Mouse (Mus musculus) embryonic facial prominence, embryonic 13.5 days (tissue): Measurements from ENCODE around the gene Gan. TPM values are rescaled to one million over a fixed set of nuclear protein-coding genes. Genes with fewer than 3 reads are reported as not detected.

Source experiments
- ATAC-seq: fragments of 200-750 bp; cut with Nextera tagmentation; 2 replicates; pipeline ENCODE4 v1.8.0; 2017; ENCODE audit warnings: low read depth; ENCODE audit not compliant: insufficient number of reproducible peaks, insufficient read depth, low FRiP score, low TSS enrichment
- H3K27ac ChIP-seq: fragments of 300-500 bp; sonication (generic); 2 replicates; pipeline ENCODE4 v1.5.1; 2015; ENCODE audit warnings: moderate library complexity, mild to moderate bottlenecking, inconsistent platforms
- H3K27me3 ChIP-seq: fragments of 300-500 bp; sonication (generic); 2 replicates; pipeline ENCODE4 v1.6.1; 2015; ENCODE audit warnings: mild to moderate bottlenecking, inconsistent platforms
- H3K36me3 ChIP-seq: fragments of 300-500 bp; sonication (generic); 2 replicates; pipeline ENCODE4 v1.6.1; 2015; ENCODE audit warnings: mild to moderate bottlenecking, inconsistent platforms
- H3K4me1 ChIP-seq: fragments of 300-500 bp; sonication (generic); 2 replicates; pipeline ENCODE4 v1.6.1; 2015; ENCODE audit warnings: inconsistent platforms
- H3K4me2 ChIP-seq: fragments of 300-500 bp; sonication (generic); 2 replicates; pipeline ENCODE4 v1.6.1; 2015; ENCODE audit warnings: moderate library complexity, mild to moderate bottlenecking, inconsistent platforms
- H3K4me3 ChIP-seq: fragments of 300-500 bp; sonication (generic); 2 replicates; pipeline ENCODE4 v1.5.1; 2015; ENCODE audit warnings: mild to moderate bottlenecking, inconsistent platforms
- H3K9ac ChIP-seq: fragments of 300-500 bp; sonication (generic); 2 replicates; pipeline ENCODE4 v1.6.1; 2015; ENCODE audit warnings: mild to moderate bottlenecking, inconsistent platforms
- H3K9me3 ChIP-seq: fragments of 300-500 bp; sonication (generic); 2 replicates; pipeline ENCODE4 v1.6.1; 2016; ENCODE audit warnings: inconsistent platforms
- WGBS: fragments of 180-500 bp; shearing (Covaris S2); methylation state at CpG from one replicate; pipeline ENCODE4 v1.1.7; 2015; ENCODE audit warnings: mixed read lengths; 5-methylcytosine and 5-hydroxymethylcytosine counted together
- polyA plus RNA-seq: library from polyadenylated mRNA; unstranded; fragments of >200 nt; fragmentation: Nextera tagmentation; extraction: Ambion mirVana; gene quantifications from 2 replicates; pipeline ENCODE4 v1.2.1, GENCODE M21; 2015

The Gan gene
- polyA plus RNA-seq, 1 experiment from 2014 or later = 3.0 TPM

GRCm38 (mm10) chr8:117257821-117258575 is 100.1 kb downstream of the Gan start:
- 2% methylated on average over 22 of the region's 22 CpGs for WGBS
- peak overlapping the region; percentile 88 for H3K4me2 ChIP-seq
- H3K4me1 ChIP-seq = peaks cover 48% of the 10 kb centered on the region
- peak overlapping the region; percentile 91 for H3K27ac ChIP-seq
- H3K27me3 ChIP-seq = no peaks in the 10 kb centered on the region
- no peaks in the 10 kb centered on the region for H3K9me3 ChIP-seq
- H3K4me3 ChIP-seq = peak overlapping the region; percentile 82
- no peaks in the 10 kb centered on the region for H3K36me3 ChIP-seq
- no peak for ATAC-seq
- H3K9ac ChIP-seq = peak overlapping the region; percentile 92

- no peaks in the 10 kb centered on the region for H3K9me3 ChIP-seq
- no peak for ATAC-seq
- no peaks in the 10 kb centered on the region for H3K36me3 ChIP-seq
- peak overlapping the region; percentile 92 for H3K9ac ChIP-seq
- H3K4me2 ChIP-seq = peak overlapping the region; percentile 88
- H3K4me1 ChIP-seq = peaks cover 53% of the 10 kb centered on the region
- H3K27me3 ChIP-seq = no peaks in the 10 kb centered on the region
- peak overlapping the region; percentile 82 for H3K4me3 ChIP-seq
- peak overlapping the region; percentile 91 for H3K27ac ChIP-seq
- 32% methylated on average over 6 of the region's 6 CpGs for WGBS
Measured at GRCm38 (mm10) chr8:117258576-117259040, 100.7 kb downstream of the Gan start.

- peak; percentile 11; the same call in 1 of the 2 replicates for ATAC-seq
- H3K9me3 ChIP-seq = no peaks in the 10 kb centered on the region
- H3K4me3 ChIP-seq = peak overlapping the region; percentile 82
- H3K36me3 ChIP-seq = no peaks in the 10 kb centered on the region
- WGBS = 62% methylated on average over 11 of the region's 11 CpGs
- H3K4me1 ChIP-seq = peaks cover 54% of the 10 kb centered on the region
- H3K4me2 ChIP-seq = peak overlapping the region; percentile 88
- peak overlapping the region; percentile 91 for H3K27ac ChIP-seq
- peak overlapping the region; percentile 92 for H3K9ac ChIP-seq
- H3K27me3 ChIP-seq = no peaks in the 10 kb centered on the region
Measured at GRCm38 (mm10) chr8:117259431-117260001, 101.6 kb downstream of the Gan start.

GRCm38 (mm10) chr8:117260234-117260929 is 102.4 kb downstream of the Gan start:
- peak overlapping the region; percentile 88 for H3K4me2 ChIP-seq
- H3K36me3 ChIP-seq = no peaks in the 10 kb centered on the region
- no peak for ATAC-seq
- H3K9ac ChIP-seq = peak overlapping the region; percentile 92
- peak overlapping the region; percentile 91 for H3K27ac ChIP-seq
- peak overlapping the region; percentile 82 for H3K4me3 ChIP-seq
- H3K9me3 ChIP-seq = no peaks in the 10 kb centered on the region
- no peaks in the 10 kb centered on the region for H3K27me3 ChIP-seq
- peaks cover 54% of the 10 kb centered on the region for H3K4me1 ChIP-seq
- WGBS = 22% methylated on average over 14 of the region's 14 CpGs

GRCm38 (mm10) chr8:117260930-117261475 is 103.1 kb downstream of the Gan start:
- Histone ChIP-seq H3K9me3 (no peaks in the 10 kb centered on the region), H3K4me3 (peak overlapping the region; percentile 82), H3K4me2 (peak overlapping the region; percentile 88), H3K4me1 (peaks cover 54% of the 10 kb centered on the region), H3K27me3 (no peaks in the 10 kb centered on the region), H3K27ac (peak overlapping the region; percentile 91), H3K9ac (peak overlapping the region; percentile 92), H3K36me3 (no peaks in the 10 kb centered on the region)
- ATAC-seq = no peak
- 21% methylated on average over 14 of the region's 14 CpGs for WGBS

GRCm38 (mm10) chr8:117261702-117262101 is 103.8 kb downstream of the Gan start:
- Histone ChIP-seq H3K9ac (no peak overlapping the region), H3K27ac (peak overlapping the region; percentile 91; the same call in 1 of the 2 replicates)
- ATAC-seq = no peak

GRCm38 (mm10) chr8:117262685-117263084 is 104.8 kb downstream of the Gan start:
- no peak overlapping the region for H3K27ac ChIP-seq
- H3K27me3 ChIP-seq = no peaks in the 10 kb centered on the region
- H3K9ac ChIP-seq = no peak overlapping the region
- 56% methylated on average over 8 of the region's 8 CpGs for WGBS
- ATAC-seq = no peak
- no peak overlapping the region for H3K4me3 ChIP-seq
- H3K4me2 ChIP-seq = no peak overlapping the region
- H3K4me1 ChIP-seq = peaks cover 54% of the 10 kb centered on the region
- H3K36me3 ChIP-seq = no peaks in the 10 kb centered on the region
- H3K9me3 ChIP-seq = no peaks in the 10 kb centered on the region

More at GRCm38 (mm10) chr8:117261702-117262101, 103.8 kb downstream of the Gan start:
- H3K36me3 ChIP-seq = no peaks in the 10 kb centered on the region
- no peaks in the 10 kb centered on the region for H3K27me3 ChIP-seq
- H3K4me2 ChIP-seq = peak overlapping the region; percentile 88
- H3K4me1 ChIP-seq = peaks cover 54% of the 10 kb centered on the region
- 12% methylated on average over 9 of the region's 9 CpGs for whole genome bisulfite sequencing
- H3K4me3 ChIP-seq = peak overlapping the region; percentile 82; the same call in 1 of the 2 replicates
- H3K9me3 ChIP-seq = no peaks in the 10 kb centered on the region

- no peak overlapping the region for H3K27ac ChIP-seq
- no peak overlapping the region for H3K4me3 ChIP-seq
- peaks cover 50% of the 10 kb centered on the region for H3K4me1 ChIP-seq
- ATAC-seq = no peak
- H3K9ac ChIP-seq = no peak overlapping the region
- H3K9me3 ChIP-seq = no peaks in the 10 kb centered on the region
- no peaks in the 10 kb centered on the region for H3K36me3 ChIP-seq
- WGBS = 70% methylated on average over 6 of the region's 6 CpGs
- H3K27me3 ChIP-seq = no peaks in the 10 kb centered on the region
- H3K4me2 ChIP-seq = no peak overlapping the region
Measured at GRCm38 (mm10) chr8:117263442-117263841, 105.5 kb downstream of the Gan start.

GRCm38 (mm10) chr8:117265079-117265478 is 107.1 kb downstream of the Gan start:
- no peak overlapping the region for H3K4me2 ChIP-seq
- no peak overlapping the region for H3K4me3 ChIP-seq
- no peak for ATAC-seq
- H3K27ac ChIP-seq = no peak overlapping the region
- WGBS = 85% methylated on average over 5 of the region's 5 CpGs
- no peaks in the 10 kb centered on the region for H3K36me3 ChIP-seq
- no peaks in the 10 kb centered on the region for H3K9me3 ChIP-seq
- no peak overlapping the region for H3K9ac ChIP-seq
- peaks cover 34% of the 10 kb centered on the region for H3K4me1 ChIP-seq
- H3K27me3 ChIP-seq = no peaks in the 10 kb centered on the region
